Mouse (Mus musculus) forebrain, embryonic 11.5 days (tissue): ENCODE measurements around the gene Coro6. TPM values are rescaled to one million over a fixed set of nuclear protein-coding genes. Genes with fewer than 3 reads are reported as not detected.

Experiments used
- ATAC-seq: fragments of 200-750 bp; cut with Nextera tagmentation; replicated peaks from 2 replicates; pipeline ENCODE4 v1.8.0; 2017; ENCODE audit warnings: moderate TSS enrichment; ENCODE audit not compliant: low FRiP score
- DNase-seq: peaks from one replicate; pipeline ENCODE4 v3.0.0-alpha.2; 2017; ENCODE audit warnings: low spot score
- H3K27ac ChIP-seq: fragments of 300-500 bp; sonication (generic); 2 replicates; pipeline ENCODE4 v1.5.1; 2014; ENCODE audit warnings: low read depth, low read length
- H3K27me3 ChIP-seq: fragments of 300-500 bp; sonication (generic); 2 replicates; pipeline ENCODE4 v1.6.1; 2014; ENCODE audit warnings: mild to moderate bottlenecking, low read length, mixed read lengths; ENCODE audit not compliant: control insufficient read depth, insufficient read depth
- H3K36me3 ChIP-seq: fragments of 300-500 bp; sonication (generic); 2 replicates; pipeline ENCODE4 v1.6.1; 2014; ENCODE audit warnings: mild to moderate bottlenecking, low read length, moderate library complexity, mixed read lengths; ENCODE audit not compliant: control insufficient read depth, insufficient read depth
- H3K4me1 ChIP-seq: fragments of 300-500 bp; sonication (generic); replicated peaks from 2 replicates; pipeline ENCODE4 v1.6.1; 2014; ENCODE audit warnings: low read length, mixed read lengths; ENCODE audit not compliant: control insufficient read depth, insufficient read depth
- H3K4me2 ChIP-seq: fragments of 300-500 bp; sonication (generic); 2 replicates; pipeline ENCODE4 v1.6.1; 2014; ENCODE audit warnings: low read depth, mild to moderate bottlenecking, low read length, moderate library complexity, mixed read lengths; ENCODE audit not compliant: severe bottlenecking
- H3K4me3 ChIP-seq: fragments of 300-500 bp; sonication (generic); 2 replicates; pipeline ENCODE4 v1.5.1; 2014; ENCODE audit warnings: low read depth, low read length
- H3K9ac ChIP-seq: fragments of 300-500 bp; sonication (generic); 2 replicates; pipeline ENCODE4 v1.6.1; 2014; ENCODE audit warnings: low read length
- H3K9me3 ChIP-seq: fragments of 300-500 bp; sonication (generic); 2 replicates; pipeline ENCODE4 v1.6.1; 2016; ENCODE audit warnings: low read length, mixed read lengths; ENCODE audit not compliant: control insufficient read depth
- WGBS: fragments of 180-500 bp; shearing (Covaris S2); extraction: QIAGEN DNeasy Blood & Tissue Kit; methylation state at CpG from one replicate; pipeline ENCODE4 v1.1.7; 2014; 5-methylcytosine and 5-hydroxymethylcytosine counted together
- polyA plus RNA-seq: library from polyadenylated mRNA; unstranded; fragments of >200 nt; fragmentation: Nextera tagmentation; extraction: Ambion mirVana; gene quantifications from 2 replicates; pipeline ENCODE4 v1.2.1, GENCODE M21; 2014

The Coro6 gene
- polyA plus RNA-seq, 1 experiment from 2014 or later, result 0.08 TPM

- Histone ChIP-seq H3K27ac (no peak overlapping the region), H3K4me2 (no peak overlapping the region), H3K9me3 (no peaks in the 10 kb centered on the region), H3K36me3 (peaks cover 1% of the 10 kb centered on the region; the same call in 1 of the 2 replicates), H3K4me1 (peaks cover 16% of the 10 kb centered on the region), H3K27me3 (no peaks in the 10 kb centered on the region), H3K9ac (no peak overlapping the region), H3K4me3 (no peak overlapping the region)
- 85% methylated on average over 17 of the region's 17 CpGs for WGBS
- ATAC-seq (no peak), DNase-seq (peak; percentile 52)
These were observed 38.4 kb downstream of the Coro6 start for GRCm38 (mm10) chr11:77500361-77501325.

- peaks cover 3% of the 10 kb centered on the region; the same call in 1 of the 2 replicates for H3K36me3 ChIP-seq
- DNase-seq (peak; percentile 85), ATAC-seq (no peak; the same call in 1 of the 2 replicates)
- H3K4me1 ChIP-seq, result peaks cover 16% of the 10 kb centered on the region
- WGBS, result 30% methylated on average over 5 of the region's 5 CpGs
- no peak overlapping the region for H3K27ac ChIP-seq
- no peak overlapping the region for H3K9ac ChIP-seq
- H3K27me3 ChIP-seq, result no peaks in the 10 kb centered on the region
- no peak overlapping the region for H3K4me3 ChIP-seq
- H3K4me2 ChIP-seq, result no peak overlapping the region
- no peaks in the 10 kb centered on the region for H3K9me3 ChIP-seq
These were observed 39.2 kb downstream of the Coro6 start for GRCm38 (mm10) chr11:77501392-77501791.

GRCm38 (mm10) chr11:77501971-77502370, 39.8 kb downstream of the Coro6 start:
- H3K9me3 ChIP-seq, result no peaks in the 10 kb centered on the region
- H3K27me3 ChIP-seq, result no peaks in the 10 kb centered on the region
- no peak overlapping the region for H3K4me3 ChIP-seq
- DNase-seq (no peak), ATAC-seq (no peak)
- peaks cover 15% of the 10 kb centered on the region for H3K4me1 ChIP-seq
- H3K4me2 ChIP-seq, result no peak overlapping the region
- no peak overlapping the region for H3K9ac ChIP-seq
- 94% methylated on average over 4 of the region's 4 CpGs for WGBS
- no peak overlapping the region for H3K27ac ChIP-seq
- peaks cover 3% of the 10 kb centered on the region; the same call in 1 of the 2 replicates for H3K36me3 ChIP-seq

- 90% methylated on average over 6 of the region's 6 CpGs for WGBS
- DNase-seq (no peak), ATAC-seq (no peak)
- Histone ChIP-seq H3K27me3 (no peaks in the 10 kb centered on the region), H3K27ac (no peak overlapping the region), H3K36me3 (peaks cover 3% of the 10 kb centered on the region; the same call in 1 of the 2 replicates), H3K9me3 (no peaks in the 10 kb centered on the region), H3K9ac (no peak overlapping the region), H3K4me3 (no peak overlapping the region), H3K4me1 (peaks cover 10% of the 10 kb centered on the region), H3K4me2 (no peak overlapping the region)
These were observed 40.3 kb downstream of the Coro6 start for GRCm38 (mm10) chr11:77502481-77502880.

GRCm38 (mm10) chr11:77503511-77503910, 41.3 kb downstream of the Coro6 start:
- H3K9me3 ChIP-seq, result no peaks in the 10 kb centered on the region
- no peak overlapping the region for H3K4me3 ChIP-seq
- 76% methylated on average over 3 of the region's 3 CpGs for WGBS
- DNase-seq, result peak; percentile 46
- no peak overlapping the region for H3K27ac ChIP-seq
- no peak overlapping the region for H3K9ac ChIP-seq
- 0 out of 2 replicates have a peak, but pooled peaks cover 2% of the 10 kb centered on the region for H3K4me1 ChIP-seq
- H3K36me3 ChIP-seq, result peaks cover 3% of the 10 kb centered on the region; the same call in 1 of the 2 replicates
- no peak for ATAC-seq
- H3K4me2 ChIP-seq, result no peak overlapping the region
- H3K27me3 ChIP-seq, result no peaks in the 10 kb centered on the region

GRCm38 (mm10) chr11:77504377-77504776, 42.2 kb downstream of the Coro6 start:
- DNase-seq, result no peak
- H3K9me3 ChIP-seq, result no peaks in the 10 kb centered on the region
- no peak overlapping the region for H3K9ac ChIP-seq
- no peak overlapping the region for H3K4me2 ChIP-seq
- H3K4me3 ChIP-seq, result no peak overlapping the region
- 0 out of 2 replicates have a peak, but pooled peaks cover 2% of the 10 kb centered on the region for H3K4me1 ChIP-seq
- H3K27me3 ChIP-seq, result no peaks in the 10 kb centered on the region
- peaks cover 3% of the 10 kb centered on the region; the same call in 1 of the 2 replicates for H3K36me3 ChIP-seq
- WGBS, result 94% methylated on average over 19 of the region's 19 CpGs
- H3K27ac ChIP-seq, result no peak overlapping the region
- no peak for ATAC-seq

- no peak overlapping the region for H3K9ac ChIP-seq
- no peak overlapping the region for H3K4me3 ChIP-seq
- H3K4me2 ChIP-seq, result no peak overlapping the region
- no peaks in the 10 kb centered on the region for H3K9me3 ChIP-seq
- no peak overlapping the region for H3K27ac ChIP-seq
- H3K4me1 ChIP-seq, result 0 out of 2 replicates have a peak, but pooled peaks cover 2% of the 10 kb centered on the region
- 89% methylated on average over 22 of the region's 22 CpGs for WGBS
- DNase-seq (peak; percentile 46), ATAC-seq (no peak)
- no peaks in the 10 kb centered on the region for H3K27me3 ChIP-seq
- peaks cover 3% of the 10 kb centered on the region; the same call in 1 of the 2 replicates for H3K36me3 ChIP-seq
These were observed 43.2 kb downstream of the Coro6 start for GRCm38 (mm10) chr11:77505291-77505980.

GRCm38 (mm10) chr11:77506273-77506672, 44.1 kb downstream of the Coro6 start:
- H3K4me3 ChIP-seq, result no peak overlapping the region
- H3K27me3 ChIP-seq, result no peaks in the 10 kb centered on the region
- no peak overlapping the region for H3K9ac ChIP-seq
- DNase-seq, result peak; percentile 53
- no peak overlapping the region for H3K4me2 ChIP-seq
- no peak for ATAC-seq
- 87% methylated on average over 14 of the region's 14 CpGs for WGBS
- no peaks in the 10 kb centered on the region for H3K9me3 ChIP-seq
- H3K4me1 ChIP-seq, result no peaks in the 10 kb centered on the region
- no peak overlapping the region for H3K27ac ChIP-seq
- H3K36me3 ChIP-seq, result peaks cover 3% of the 10 kb centered on the region; the same call in 1 of the 2 replicates
